Comparison of ENCODE assay signal across 18 mouse cellular contexts in genomic region chr9:90135963-90136677, GRCm38 (mm10). TPM values are rescaled to one million over a fixed set of nuclear protein-coding genes. Genes with fewer than 3 reads are reported as not detected.
DNase-seq lines count a peak whose midpoint lies in the region; ATAC-seq and TF ChIP-seq lines count a peak whose summit lies in the region.
"Had no signal": no experiment of that assay in that cellular context is flagged by ENCODE, and none has a peak within 500 bp of the region (broad histone marks: within the 10 kb centered on the region; RNA-seq: fewer than 3 reads in every experiment).

No protein-coding gene starts in this region.

- no peak overlapping the region for H3K4me3 ChIP-seq in liver, adult 2 months (ENCODE audit: insufficient read depth, low read depth, low read length)
- H3K4me3 ChIP-seq in liver, embryonic 11.5 days (ENCODE audit: low read depth, low read length), result no peak overlapping the region
- no peak overlapping the region for H3K4me3 ChIP-seq in limb, embryonic 10.5 days
- H3K4me3 ChIP-seq: embryonic facial prominence, embryonic 10.5 days; heart, embryonic 15.5 days; hindbrain, embryonic 13.5 days; limb, embryonic 13.5 days; megakaryocyte, embryonic 14.5 days had no signal

- no peak for ATAC-seq in liver, embryonic 11.5 days (replicated peaks; ENCODE audit: low FRiP score)
- ATAC-seq: activated CD4-positive, CD25-positive, alpha-beta regulatory T cell, adult 4 months had no signal

- H3K27ac ChIP-seq in liver, adult 2 months (replicated peaks; ENCODE audit: insufficient read depth, low read depth, low read length), result 0 out of 2 replicates have a peak overlapping the region, but pooled peaks have one; percentile 29
- no peak overlapping the region for H3K27ac ChIP-seq in liver, embryonic 11.5 days (ENCODE audit: low read depth, low read length)
- 0 out of 2 replicates have a peak overlapping the region, but pooled peaks have one; percentile 19 for H3K27ac ChIP-seq in limb, embryonic 10.5 days
- H3K27ac ChIP-seq: embryonic facial prominence, embryonic 10.5 days; heart, embryonic 15.5 days; hindbrain, embryonic 13.5 days; limb, embryonic 13.5 days had no signal

- peaks cover 3% of the 10 kb centered on the region; the same call in 1 of the 2 replicates for H3K4me1 ChIP-seq in liver, adult 2 months (ENCODE audit: control insufficient read depth, insufficient read depth, low read length)
- H3K4me1 ChIP-seq in liver, embryonic 11.5 days (replicated peaks; ENCODE audit: control insufficient read depth, insufficient read depth, low read length), result no peaks in the 10 kb centered on the region; the same call in 1 of the 2 replicates
- 0 out of 2 replicates have a peak, but pooled peaks cover 3% of the 10 kb centered on the region for H3K4me1 ChIP-seq in limb, embryonic 10.5 days
- H3K4me1 ChIP-seq: hindbrain, embryonic 13.5 days; limb, embryonic 13.5 days; megakaryocyte, embryonic 14.5 days had no signal

- peak; percentile 93 for DNase-seq in heart, adult 11 months
- DNase-seq in heart, adult 8-10 months (ENCODE audit: low spot score), result no peak
- peak; percentile 97 for DNase-seq in liver, adult 2 months (ENCODE audit: extremely low read depth, low read depth, low spot score)
- no peak for DNase-seq in liver, embryonic 11.5 days (ENCODE audit: low spot score)
- DNase-seq in MN1 (ENCODE audit: low spot score), result peak; percentile 35
- no peak for DNase-seq in limb, embryonic 10.5 days (ENCODE audit: low spot score)
- no peak for DNase-seq in thymus, postnatal 36 days
- no peak for DNase-seq in embryo, embryonic 10.5 days (ENCODE audit: low spot score)
- DNase-seq: cerebellum, adult 11-12 months; right cerebral cortex, postnatal 14 days; thymus, adult 2 months had no signal

- no peaks in the 10 kb centered on the region for H3K36me3 ChIP-seq in liver, adult 2 months (ENCODE audit: control insufficient read depth, insufficient read depth, low read length)
- H3K36me3 ChIP-seq in liver, embryonic 11.5 days (ENCODE audit: control insufficient read depth, insufficient read depth, low read length), result no peaks in the 10 kb centered on the region
- H3K36me3 ChIP-seq in limb, embryonic 10.5 days, result no peaks in the 10 kb centered on the region
- H3K36me3 ChIP-seq: embryonic facial prominence, embryonic 10.5 days; heart, embryonic 15.5 days; hindbrain, embryonic 13.5 days; limb, embryonic 13.5 days had no signal

- TF ChIP-seq POLR2A in liver, adult 2 months (IDR thresholded peaks at IDR 0.05; ENCODE audit: extremely low read depth, insufficient read depth, low read length), result no peak

- TF ChIP-seq CTCF in liver, adult 2 months (IDR thresholded peaks at IDR 0.05; ENCODE audit: low read depth, low read length), result no peak

- H3K79me2 ChIP-seq in liver, adult 2 months (ENCODE audit: control insufficient read depth, insufficient read depth, low read length), result no peaks in the 10 kb centered on the region

- H3K27me3 ChIP-seq in liver, adult 2 months (ENCODE audit: control insufficient read depth, insufficient read depth, low read length), result no peaks in the 10 kb centered on the region
- no peaks in the 10 kb centered on the region for H3K27me3 ChIP-seq in liver, embryonic 11.5 days (replicated peaks; ENCODE audit: control insufficient read depth, insufficient read depth, low read length)
- H3K27me3 ChIP-seq in limb, embryonic 10.5 days (ENCODE audit: low read depth, poor library complexity, severe bottlenecking), result no peaks in the 10 kb centered on the region
- H3K27me3 ChIP-seq: heart, embryonic 15.5 days; hindbrain, embryonic 13.5 days; limb, embryonic 13.5 days had no signal

- no peak overlapping the region for H3K4me2 ChIP-seq in liver, embryonic 11.5 days
- H3K4me2 ChIP-seq: heart, embryonic 15.5 days; hindbrain, embryonic 13.5 days; limb, embryonic 13.5 days had no signal

- 29% methylated on average over 9 of the region's 9 CpGs for WGBS in liver, adult 2 months
- WGBS in liver, embryonic 11.5 days, result 75% methylated on average over 9 of the region's 9 CpGs
- 76% methylated on average over 9 of the region's 9 CpGs for WGBS in limb, embryonic 10.5 days

- no peak overlapping the region for H3K9ac ChIP-seq in liver, adult 2 months (ENCODE audit: low read depth, low read length)
- H3K9ac ChIP-seq in liver, embryonic 11.5 days (ENCODE audit: low read depth, low read length), result no peak overlapping the region
- H3K9ac ChIP-seq: heart, embryonic 15.5 days; hindbrain, embryonic 13.5 days; limb, embryonic 13.5 days had no signal

- H3K9me3 ChIP-seq in liver, embryonic 11.5 days (ENCODE audit: control insufficient read depth, low read length), result no peaks in the 10 kb centered on the region
- H3K9me3 ChIP-seq in limb, embryonic 10.5 days (replicated peaks), result no peaks in the 10 kb centered on the region
- H3K9me3 ChIP-seq: embryonic facial prominence, embryonic 10.5 days; heart, embryonic 15.5 days; hindbrain, embryonic 13.5 days; limb, embryonic 13.5 days; megakaryocyte, embryonic 14.5 days had no signal

RNA-seq across cellular contexts. Expression of gene Morf4l1, which starts 21.5 kb away (rescaled TPM):
- total RNA-seq in heart, adult 8-10 months (2022), result 100 to 1,000 TPM; 219 to 244 (median 237) TPM
- 144 and 161 TPM in 2 replicates for total RNA-seq in liver, adult 2 months (2014; rRNA removed)
- 56.1 and 67.4 TPM in 2 replicates for polyA plus RNA-seq in liver, adult 2 months (2012; rRNA removed)
- 284 and 303 TPM in 2 replicates for polyA plus RNA-seq in liver, embryonic 11.5 days (2014; fragmentation: Nextera tagmentation; extraction: Ambion mirVana)
- 432 and 482 TPM in 2 replicates for polyA plus RNA-seq in limb, embryonic 10.5 days (2016; fragmentation: Nextera tagmentation; extraction: Ambion mirVana)

RNA-seq across cellular contexts. Expression of gene Adamts7, which starts 26.7 kb away (rescaled TPM):
- 10 to 100 TPM; 11.2 to 18.0 (median 12.8) TPM for total RNA-seq in heart, adult 8-10 months (2022)
- total RNA-seq in liver, adult 2 months (2014; rRNA removed), result 2.7 and 5.1 TPM in 2 replicates
- 11.0 and 21.8 TPM in 2 replicates for polyA plus RNA-seq in liver, adult 2 months (2012; rRNA removed)
- polyA plus RNA-seq in liver, embryonic 11.5 days (2014; fragmentation: Nextera tagmentation; extraction: Ambion mirVana), result 3.2 and 3.6 TPM in 2 replicates
- polyA plus RNA-seq in limb, embryonic 10.5 days (2016; fragmentation: Nextera tagmentation; extraction: Ambion mirVana), result 8.5 and 15.4 TPM in 2 replicates
- total RNA-seq: MEL had no signal
- polyA plus RNA-seq: activated CD4-positive, CD25-positive, alpha-beta regulatory T cell, adult 4 months had no signal

Comparison
In these comparisons a context has a peak if more than half of its experiments do, and no peak if none do; other contexts are left out.
1. DNase-seq: peak in heart, adult 11 months (single experiment), liver, adult 2 months (single experiment) and MN1 (single experiment); none in heart, adult 8-10 months (single experiment), liver, embryonic 11.5 days (single experiment), limb, embryonic 10.5 days (single experiment), thymus, postnatal 36 days (0 of 2) and embryo, embryonic 10.5 days (single experiment).